Mouse (Mus musculus): ENCODE data around the gene Oxt.

GRCm38 (mm10) chr2:130564063-130564462 is 11.9 kb upstream of the Oxt start:
- TF ChIP-seq CTCF (IDR thresholded peaks at IDR 0.05; ENCODE audit: low read depth, low read length) (no peak), POLR2A (IDR thresholded peaks at IDR 0.05; ENCODE audit: insufficient read depth, low read length) (no peak)
